22 mouse cellular contexts compared by ENCODE assay signal in the genomic region with DNA sequence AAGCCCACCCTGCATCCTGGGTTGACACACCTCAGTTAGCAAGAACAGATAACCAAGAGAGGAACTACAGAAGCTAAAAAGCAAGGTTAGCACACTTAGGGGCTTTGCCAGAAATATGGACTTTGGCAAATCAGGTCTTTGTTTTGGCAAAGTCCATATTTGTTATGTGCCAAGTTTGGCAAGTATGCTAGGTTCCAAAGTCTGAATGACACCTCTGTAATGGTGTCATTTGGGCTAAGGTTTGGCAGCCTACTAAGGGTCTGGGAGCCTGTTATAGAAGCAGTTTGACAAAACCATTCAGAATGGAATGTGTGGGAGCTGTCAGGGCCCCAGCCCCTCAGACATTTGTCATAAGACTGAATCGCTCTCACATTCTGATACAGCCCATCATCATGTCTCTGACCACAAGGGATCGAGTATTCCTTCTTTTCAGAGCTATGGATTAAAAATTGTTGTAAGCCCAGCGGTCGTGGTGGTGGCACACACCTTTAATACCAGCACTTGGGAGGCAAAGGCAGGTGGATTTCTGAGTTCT. TPM values are rescaled to one million over a fixed set of nuclear protein-coding genes. Genes with fewer than 3 reads are reported as not detected.
DNase-seq lines count a peak whose midpoint lies in the region; ATAC-seq and TF ChIP-seq lines count a peak whose summit lies in the region.
"Had no signal": no experiment of that assay in that cellular context is flagged by ENCODE, and none has a peak within 500 bp of the region (broad histone marks: within the 10 kb centered on the region; RNA-seq: fewer than 3 reads in every experiment).

No protein-coding gene starts in this region.

- H3K4me1 ChIP-seq in kidney, adult 2 months (ENCODE audit: control insufficient read depth, insufficient read depth, low read length): no peaks in the 10 kb centered on the region; the same call in 1 of the 2 replicates
- no peaks in the 10 kb centered on the region for H3K4me1 ChIP-seq in kidney, embryonic 16.5 days (ENCODE audit: insufficient read depth, low read length)
- peaks cover 25% of the 10 kb centered on the region for H3K4me1 ChIP-seq in liver, adult 2 months (ENCODE audit: control insufficient read depth, insufficient read depth, low read length)
- peaks cover 4% of the 10 kb centered on the region; the same call in 1 of the 2 replicates for H3K4me1 ChIP-seq in limb, embryonic 10.5 days
- H3K4me1 ChIP-seq: embryonic facial prominence, embryonic 12.5 days; forebrain, embryonic 15.5 days; heart, embryonic 10.5 days; hindbrain, embryonic 12.5 days had no signal

- no peak overlapping the region for H3K9ac ChIP-seq in kidney, embryonic 16.5 days (replicated peaks; ENCODE audit: low read length)
- H3K9ac ChIP-seq in liver, adult 2 months (ENCODE audit: low read depth, low read length): peak overlapping the region; percentile 62; the same call in 1 of the 2 replicates
- H3K9ac ChIP-seq: embryonic facial prominence, embryonic 12.5 days; forebrain, embryonic 15.5 days; hindbrain, embryonic 12.5 days had no signal

- no peaks in the 10 kb centered on the region for H3K36me3 ChIP-seq in kidney, adult 2 months (ENCODE audit: control insufficient read depth, insufficient read depth, low read length)
- no peaks in the 10 kb centered on the region for H3K36me3 ChIP-seq in kidney, embryonic 16.5 days (ENCODE audit: insufficient read depth, low read length)
- H3K36me3 ChIP-seq in liver, adult 2 months (ENCODE audit: control insufficient read depth, insufficient read depth, low read length): no peaks in the 10 kb centered on the region
- no peaks in the 10 kb centered on the region for H3K36me3 ChIP-seq in limb, embryonic 10.5 days
- H3K36me3 ChIP-seq: embryonic facial prominence, embryonic 12.5 days; forebrain, embryonic 15.5 days; heart, embryonic 10.5 days; hindbrain, embryonic 12.5 days had no signal

- 67% methylated on average over 4 of the region's 4 CpGs for WGBS in kidney, adult 2 months
- WGBS in kidney, embryonic 16.5 days: 81% methylated on average over 4 of the region's 4 CpGs
- 30% methylated on average over 4 of the region's 4 CpGs for WGBS in liver, adult 2 months
- WGBS in limb, embryonic 10.5 days: 84% methylated on average over 4 of the region's 4 CpGs

- no peak overlapping the region for H3K4me3 ChIP-seq in kidney, adult 2 months (ENCODE audit: insufficient read depth, low read depth, low read length)
- H3K4me3 ChIP-seq in kidney, embryonic 16.5 days (ENCODE audit: low read length): no peak overlapping the region
- H3K4me3 ChIP-seq in liver, adult 2 months (ENCODE audit: insufficient read depth, low read depth, low read length): no peak overlapping the region
- H3K4me3 ChIP-seq in limb, embryonic 10.5 days: no peak overlapping the region
- H3K4me3 ChIP-seq: embryonic facial prominence, embryonic 12.5 days; forebrain, embryonic 15.5 days; heart, embryonic 10.5 days; hindbrain, embryonic 12.5 days had no signal

- no peaks in the 10 kb centered on the region for H3K27me3 ChIP-seq in kidney, adult 2 months (replicated peaks; ENCODE audit: control insufficient read depth, insufficient read depth, low read length)
- no peaks in the 10 kb centered on the region for H3K27me3 ChIP-seq in kidney, embryonic 16.5 days (ENCODE audit: insufficient read depth, low read length)
- no peaks in the 10 kb centered on the region for H3K27me3 ChIP-seq in liver, adult 2 months (ENCODE audit: control insufficient read depth, insufficient read depth, low read length)
- no peaks in the 10 kb centered on the region for H3K27me3 ChIP-seq in limb, embryonic 10.5 days (ENCODE audit: low read depth, poor library complexity, severe bottlenecking)
- H3K27me3 ChIP-seq: embryonic facial prominence, embryonic 12.5 days; forebrain, embryonic 15.5 days; hindbrain, embryonic 12.5 days had no signal

- no peak overlapping the region for H3K4me2 ChIP-seq in kidney, embryonic 16.5 days (replicated peaks; ENCODE audit: low read depth, low read length)
- H3K4me2 ChIP-seq: embryonic facial prominence, embryonic 12.5 days; forebrain, embryonic 15.5 days; hindbrain, embryonic 12.5 days had no signal

- no peak for TF ChIP-seq CTCF in kidney, adult 2 months (conservative IDR thresholded peaks at IDR 0.05; ENCODE audit: insufficient read depth, insufficient read length, low read depth, low read length)
- TF ChIP-seq CTCF in liver, adult 2 months (IDR thresholded peaks at IDR 0.05; ENCODE audit: low read depth, low read length): no peak

- no peaks in the 10 kb centered on the region for H3K79me2 ChIP-seq in liver, adult 2 months (ENCODE audit: control insufficient read depth, insufficient read depth, low read length)

- ATAC-seq in kidney, embryonic 16.5 days (ENCODE audit: low FRiP score, low TSS enrichment): no peak
- ATAC-seq: forebrain, embryonic 15.5 days had no signal

- peak; percentile 83 for DNase-seq in kidney, adult 2 months
- peak; percentile 96 for DNase-seq in liver, adult 2 months (ENCODE audit: extremely low read depth, low read depth, low spot score)
- no peak for DNase-seq in liver
- DNase-seq in gonadal fat pad, adult 2 months (ENCODE audit: low read depth): peak; percentile 23
- no peak for DNase-seq in limb, embryonic 10.5 days (ENCODE audit: low spot score)
- DNase-seq: adrenal gland, postnatal 10 days; cerebellum, adult 11-12 months; cerebellum, adult 9-10 months; cerebellum, postnatal 25 days; gastrocnemius, postnatal 36 days; heart, adult 18-20 months; heart, postnatal 10 days; heart, postnatal 4 days had no signal

- TF ChIP-seq POLR2A in kidney, adult 2 months (IDR thresholded peaks at IDR 0.05; ENCODE audit: low read depth, low read length): no peak
- no peak for TF ChIP-seq POLR2A in liver, adult 2 months (IDR thresholded peaks at IDR 0.05; ENCODE audit: extremely low read depth, insufficient read depth, low read length)

- no peak overlapping the region for H3K27ac ChIP-seq in kidney, adult 2 months (ENCODE audit: insufficient read depth, low read depth, low read length)
- H3K27ac ChIP-seq in kidney, embryonic 16.5 days (ENCODE audit: low read length): no peak overlapping the region
- H3K27ac ChIP-seq in liver, adult 2 months (replicated peaks; ENCODE audit: insufficient read depth, low read depth, low read length): peak overlapping the region; percentile 77
- no peak overlapping the region for H3K27ac ChIP-seq in limb, embryonic 10.5 days
- H3K27ac ChIP-seq: embryonic facial prominence, embryonic 12.5 days; forebrain, embryonic 15.5 days; heart, embryonic 10.5 days; hindbrain, embryonic 12.5 days had no signal

- no peaks in the 10 kb centered on the region for H3K9me3 ChIP-seq in kidney, embryonic 16.5 days (ENCODE audit: low read length)
- H3K9me3 ChIP-seq in limb, embryonic 10.5 days (replicated peaks): no peaks in the 10 kb centered on the region
- H3K9me3 ChIP-seq: embryonic facial prominence, embryonic 12.5 days; forebrain, embryonic 15.5 days; heart, embryonic 10.5 days; hindbrain, embryonic 12.5 days had no signal

RNA-seq across cellular contexts. Expression of a gene that starts 51.3 kb away (rescaled TPM):
- polyA plus RNA-seq in kidney, adult 2 months (2012; rRNA removed): 0.13 TPM in 1 of 2 replicates, not detected in the other
- polyA plus RNA-seq in kidney, embryonic 16.5 days (2015; fragmentation: Nextera tagmentation; extraction: Ambion mirVana): not detected in 2 replicates
- total RNA-seq in liver, adult 2 months (2014; rRNA removed): 25.6 and 26.9 TPM in 2 replicates
- 20.4 and 36.7 TPM in 2 replicates for polyA plus RNA-seq in liver, adult 2 months (2012; rRNA removed)
- 0.04 and 0.30 TPM in 2 replicates for polyA plus RNA-seq in gonadal fat pad, adult 2 months (2012; rRNA removed)
- polyA plus RNA-seq in limb, embryonic 10.5 days (2016; fragmentation: Nextera tagmentation; extraction: Ambion mirVana): not detected in 2 replicates
- total RNA-seq: gastrocnemius, adult 8-10 months; gastrocnemius, postnatal 36 days; heart, adult 18-20 months; heart, postnatal 10 days; heart, postnatal 4 days had no signal
- polyA plus RNA-seq: embryonic facial prominence, embryonic 12.5 days; forebrain, embryonic 11.5 days; forebrain, embryonic 15.5 days; heart, embryonic 10.5 days; heart, embryonic 14.5 days; hindbrain, embryonic 12.5 days had no signal

RNA-seq across cellular contexts. Expression of a gene that starts 57.7 kb away (rescaled TPM):
- polyA plus RNA-seq in kidney, adult 2 months (2012; rRNA removed): not detected in 2 replicates
- not detected in 2 replicates for polyA plus RNA-seq in kidney, embryonic 16.5 days (2015; fragmentation: Nextera tagmentation; extraction: Ambion mirVana)
- 468 and 651 TPM in 2 replicates for total RNA-seq in liver, adult 2 months (2014; rRNA removed)
- 229 and 364 TPM in 2 replicates for polyA plus RNA-seq in liver, adult 2 months (2012; rRNA removed)
- polyA plus RNA-seq in gonadal fat pad, adult 2 months (2012; rRNA removed): 0.53 TPM in 1 of 2 replicates, not detected in the other
- polyA plus RNA-seq in limb, embryonic 10.5 days (2016; fragmentation: Nextera tagmentation; extraction: Ambion mirVana): not detected in 2 replicates
- total RNA-seq: gastrocnemius, adult 8-10 months; gastrocnemius, postnatal 36 days; heart, adult 18-20 months; heart, postnatal 10 days; heart, postnatal 4 days had no signal
- polyA plus RNA-seq: cortical plate, adult 2 months; embryonic facial prominence, embryonic 12.5 days; forebrain, embryonic 11.5 days; forebrain, embryonic 15.5 days; heart, embryonic 10.5 days; heart, embryonic 14.5 days; hindbrain, embryonic 12.5 days had no signal

Comparison
In these comparisons a context has a peak if more than half of its experiments do, and no peak if none do; other contexts are left out.
1. DNase-seq: peak in kidney, adult 2 months (single experiment), liver, adult 2 months (single experiment) and gonadal fat pad, adult 2 months (single experiment); none in liver (single experiment) and limb, embryonic 10.5 days (single experiment).
2. RNA of a gene that starts 51.3 kb away (polyA plus RNA-seq): 20.4 to 36.7 TPM in liver, adult 2 months; 0.13 TPM in kidney, adult 2 months, 0.04 to 0.30 TPM in gonadal fat pad, adult 2 months, not detected in kidney, embryonic 16.5 days and not detected in limb, embryonic 10.5 days; every median in the first group is over 10 times any median in the second.
3. RNA of a gene that starts 57.7 kb away (polyA plus RNA-seq): 229 to 364 TPM in liver, adult 2 months; not detected in kidney, adult 2 months, not detected in kidney, embryonic 16.5 days, 0.53 TPM in gonadal fat pad, adult 2 months and not detected in limb, embryonic 10.5 days; every median in the first group is over 100 times any median in the second.